ENCODE assay signal across 13 mouse cellular contexts in the genomic region with DNA sequence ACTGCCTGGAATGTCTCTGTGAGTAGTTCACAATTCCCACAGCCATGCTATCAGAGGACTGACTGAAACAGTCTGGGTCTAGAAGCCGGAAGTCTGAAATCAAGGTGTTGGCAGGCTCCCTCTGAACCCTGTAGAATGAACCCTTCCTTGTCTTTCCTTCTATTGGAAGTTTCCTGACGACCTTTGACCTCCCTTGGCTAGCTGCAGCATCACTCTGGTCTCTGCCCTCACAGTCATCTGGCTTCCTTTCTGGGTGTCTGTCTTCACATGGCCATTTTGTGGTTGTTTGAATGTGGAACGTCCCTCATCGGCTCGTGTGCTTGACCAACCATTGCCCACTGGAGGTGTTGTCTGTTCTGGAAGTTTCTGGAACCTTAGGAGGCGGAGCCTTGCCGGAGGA.
"Had no signal": no experiment of that assay in that cellular context is flagged by ENCODE, and none has a peak within 500 bp of the region (broad histone marks: within the 10 kb centered on the region; RNA-seq: fewer than 3 reads in every experiment).

No protein-coding gene starts in this region.

- H3K36me3 ChIP-seq: limb, embryonic 12.5 days; midbrain, embryonic 15.5 days; neural tube, embryonic 12.5 days had no signal

- H3K9me3 ChIP-seq: limb, embryonic 12.5 days; midbrain, embryonic 15.5 days; neural tube, embryonic 12.5 days had no signal

- H3K4me1 ChIP-seq: midbrain, embryonic 15.5 days; neural tube, embryonic 12.5 days had no signal

- H3K4me3 ChIP-seq: limb, embryonic 12.5 days; midbrain, embryonic 15.5 days; neural tube, embryonic 12.5 days had no signal

- ATAC-seq: inflammation-experienced regulatory T-cells, adult 6 months; lung, postnatal 0 days; midbrain, embryonic 15.5 days had no signal

- H3K27me3 ChIP-seq: midbrain, embryonic 15.5 days; neural tube, embryonic 12.5 days had no signal

- H3K4me2 ChIP-seq: limb, embryonic 12.5 days; midbrain, embryonic 15.5 days; neural tube, embryonic 12.5 days had no signal

- H3K27ac ChIP-seq: kidney, postnatal 0 days; limb, embryonic 12.5 days; liver, embryonic 14.5 days; midbrain, embryonic 15.5 days; neural tube, embryonic 12.5 days had no signal

- H3K9ac ChIP-seq: limb, embryonic 12.5 days; liver, embryonic 14.5 days; midbrain, embryonic 15.5 days; neural tube, embryonic 12.5 days had no signal

- DNase-seq: liver; lung, adult 2 months; lung, postnatal 36 days; spleen, adult 18-20 months; thymus, adult 18-20 months; thymus, postnatal 14 days had no signal
